Mouse (Mus musculus) liver, embryonic 12.5 days (tissue): ENCODE measurements around the gene Pcx. TPM values are rescaled to one million over a fixed set of nuclear protein-coding genes. Genes with fewer than 3 reads are reported as not detected.

Experiments used
- ATAC-seq: fragments of 200-750 bp; cut with Nextera tagmentation; 2 replicates; pipeline ENCODE4 v1.8.0; 2017; ENCODE audit warnings: moderate number of reproducible peaks, mild to moderate bottlenecking, moderate library complexity
- H3K27ac ChIP-seq: fragments of 300-500 bp; sonication (generic); 2 replicates; pipeline ENCODE4 v1.5.1; 2016; ENCODE audit warnings: mild to moderate bottlenecking
- H3K27me3 ChIP-seq: fragments of 300-500 bp; sonication (generic); replicated peaks from 2 replicates; pipeline ENCODE4 v1.6.1; 2016; ENCODE audit warnings: mild to moderate bottlenecking, moderate library complexity
- H3K36me3 ChIP-seq: fragments of 300-500 bp; sonication (generic); 2 replicates; pipeline ENCODE4 v1.6.1; 2016; ENCODE audit warnings: mild to moderate bottlenecking, moderate library complexity
- H3K4me1 ChIP-seq: fragments of 300-500 bp; sonication (generic); 2 replicates; pipeline ENCODE4 v1.6.1; 2016
- H3K4me2 ChIP-seq: fragments of 300-500 bp; sonication (generic); 2 replicates; pipeline ENCODE4 v1.6.1; 2016; ENCODE audit warnings: mild to moderate bottlenecking, moderate library complexity
- H3K4me3 ChIP-seq: fragments of 300-500 bp; sonication (generic); 2 replicates; pipeline ENCODE4 v1.5.1; 2016; ENCODE audit warnings: mild to moderate bottlenecking, moderate library complexity
- H3K9ac ChIP-seq: fragments of 300-500 bp; sonication (generic); 2 replicates; pipeline ENCODE4 v1.6.1; 2016; ENCODE audit warnings: mild to moderate bottlenecking, moderate library complexity
- H3K9me3 ChIP-seq: fragments of 300-500 bp; sonication (generic); replicated peaks from 2 replicates; pipeline ENCODE4 v1.6.1; 2016; ENCODE audit warnings: mild to moderate bottlenecking, moderate library complexity
- WGBS: fragments of 180-500 bp; shearing (Covaris S2); methylation state at CpG from one replicate; pipeline ENCODE4 v1.1.7; 2016; ENCODE audit not compliant: insufficient replicate concordance; 5-methylcytosine and 5-hydroxymethylcytosine counted together
- polyA plus RNA-seq: library from polyadenylated mRNA; unstranded; fragments of >200 nt; fragmentation: Nextera tagmentation; extraction: Ambion mirVana; gene quantifications from 2 replicates; pipeline ENCODE4 v1.2.1, GENCODE M21; 2016

The Pcx gene
- polyA plus RNA-seq, 1 experiment from 2014 or later, result 34.3 TPM

GRCm38 (mm10) chr19:4593792-4594522 lies 83.7 kb downstream of the Pcx start:
- H3K9me3 ChIP-seq, result no peaks in the 10 kb centered on the region
- ATAC-seq, result no peak
- H3K9ac ChIP-seq, result no peak overlapping the region
- H3K36me3 ChIP-seq, result no peaks in the 10 kb centered on the region
- no peaks in the 10 kb centered on the region for H3K4me1 ChIP-seq
- H3K27ac ChIP-seq, result no peak overlapping the region
- H3K27me3 ChIP-seq, result peaks cover 11% of the 10 kb centered on the region; the same call in 1 of the 2 replicates
- no peak overlapping the region for H3K4me2 ChIP-seq
- no peak overlapping the region for H3K4me3 ChIP-seq
- 58% methylated on average over 7 of the region's 7 CpGs for WGBS

- Histone ChIP-seq H3K27ac (no peak overlapping the region), H3K9me3 (no peaks in the 10 kb centered on the region), H3K4me2 (no peak overlapping the region), H3K9ac (no peak overlapping the region), H3K27me3 (0 out of 2 replicates have a peak, but pooled peaks cover 4% of the 10 kb centered on the region), H3K36me3 (no peaks in the 10 kb centered on the region), H3K4me1 (no peaks in the 10 kb centered on the region), H3K4me3 (no peak overlapping the region)
- no peak for ATAC-seq
- 62% methylated on average over 2 of the region's 2 CpGs for WGBS
Observed at GRCm38 (mm10) chr19:4596071-4596470, 85.8 kb downstream of the Pcx start.

GRCm38 (mm10) chr19:4602459-4602858 lies 92.2 kb downstream of the Pcx start:
- no peak for ATAC-seq
- no peak overlapping the region for H3K27ac ChIP-seq
- no peaks in the 10 kb centered on the region for H3K27me3 ChIP-seq
- no peak overlapping the region for H3K9ac ChIP-seq
- no peaks in the 10 kb centered on the region for H3K9me3 ChIP-seq
- no peak overlapping the region for H3K4me2 ChIP-seq
- no peak overlapping the region for H3K4me3 ChIP-seq
- peaks cover 11% of the 10 kb centered on the region for H3K36me3 ChIP-seq
- H3K4me1 ChIP-seq, result peaks cover 26% of the 10 kb centered on the region
- 82% methylated on average over 20 of the region's 20 CpGs for WGBS

GRCm38 (mm10) chr19:4603801-4604723 lies 93.8 kb downstream of the Pcx start:
- Histone ChIP-seq H3K4me3 (no peak overlapping the region), H3K4me1 (peaks cover 26% of the 10 kb centered on the region), H3K4me2 (no peak overlapping the region), H3K27ac (no peak overlapping the region), H3K9ac (no peak overlapping the region), H3K9me3 (no peaks in the 10 kb centered on the region), H3K27me3 (no peaks in the 10 kb centered on the region), H3K36me3 (peaks cover 11% of the 10 kb centered on the region)
- ATAC-seq, result peak; percentile 64
- 37% methylated on average over 24 of the region's 24 CpGs for WGBS

GRCm38 (mm10) chr19:4605654-4606053 lies 95.4 kb downstream of the Pcx start:
- ATAC-seq, result no peak
- H3K9ac ChIP-seq, result no peak overlapping the region
- no peak overlapping the region for H3K27ac ChIP-seq
- 78% methylated on average over 4 of the region's 4 CpGs for WGBS
- H3K27me3 ChIP-seq, result no peaks in the 10 kb centered on the region
- H3K4me1 ChIP-seq, result peaks cover 26% of the 10 kb centered on the region
- no peaks in the 10 kb centered on the region for H3K9me3 ChIP-seq
- H3K4me3 ChIP-seq, result no peak overlapping the region
- H3K36me3 ChIP-seq, result peaks cover 11% of the 10 kb centered on the region
- H3K4me2 ChIP-seq, result no peak overlapping the region

- H3K36me3 ChIP-seq, result peaks cover 19% of the 10 kb centered on the region
- no peak overlapping the region for H3K4me3 ChIP-seq
- H3K27ac ChIP-seq, result no peak overlapping the region
- no peak overlapping the region for H3K9ac ChIP-seq
- no peak for ATAC-seq
- WGBS, result 81% methylated on average over 12 of the region's 12 CpGs
- no peak overlapping the region for H3K4me2 ChIP-seq
- H3K9me3 ChIP-seq, result no peaks in the 10 kb centered on the region
- H3K27me3 ChIP-seq, result no peaks in the 10 kb centered on the region
- peaks cover 28% of the 10 kb centered on the region for H3K4me1 ChIP-seq
Observed at GRCm38 (mm10) chr19:4607406-4607805, 97.1 kb downstream of the Pcx start.

GRCm38 (mm10) chr19:4608511-4608910 lies 98.2 kb downstream of the Pcx start:
- 73% methylated on average over 4 of the region's 4 CpGs for WGBS
- Histone ChIP-seq H3K4me1 (peaks cover 23% of the 10 kb centered on the region), H3K9ac (no peak overlapping the region), H3K27me3 (no peaks in the 10 kb centered on the region), H3K4me2 (no peak overlapping the region), H3K27ac (no peak overlapping the region), H3K4me3 (no peak overlapping the region), H3K36me3 (peaks cover 23% of the 10 kb centered on the region), H3K9me3 (no peaks in the 10 kb centered on the region)
- ATAC-seq, result no peak

GRCm38 (mm10) chr19:4610109-4610508 lies 99.8 kb downstream of the Pcx start:
- no peak overlapping the region for H3K9ac ChIP-seq
- peaks cover 14% of the 10 kb centered on the region for H3K27me3 ChIP-seq
- H3K9me3 ChIP-seq, result no peaks in the 10 kb centered on the region
- H3K36me3 ChIP-seq, result peaks cover 28% of the 10 kb centered on the region
- no peak for ATAC-seq
- H3K4me1 ChIP-seq, result peaks cover 19% of the 10 kb centered on the region
- H3K4me2 ChIP-seq, result no peak overlapping the region
- 51% methylated on average over 4 of the region's 4 CpGs for WGBS
- H3K4me3 ChIP-seq, result no peak overlapping the region
- H3K27ac ChIP-seq, result no peak overlapping the region

GRCm38 (mm10) chr19:4612181-4612961 lies 102.1 kb downstream of the Pcx start:
- WGBS, result 81% methylated on average over 19 of the region's 19 CpGs
- Histone ChIP-seq H3K4me1 (peaks cover 33% of the 10 kb centered on the region), H3K4me2 (no peak overlapping the region), H3K9ac (no peak overlapping the region), H3K36me3 (peaks cover 28% of the 10 kb centered on the region), H3K9me3 (no peaks in the 10 kb centered on the region), H3K4me3 (no peak overlapping the region), H3K27me3 (peaks cover 37% of the 10 kb centered on the region), H3K27ac (no peak overlapping the region)
- no peak for ATAC-seq

- Histone ChIP-seq H3K4me2 (peak overlapping the region; percentile 97; the same call in 1 of the 2 replicates), H3K27ac (no peak overlapping the region), H3K9ac (no peak overlapping the region), H3K27me3 (peaks cover 49% of the 10 kb centered on the region), H3K9me3 (no peaks in the 10 kb centered on the region), H3K36me3 (peaks cover 28% of the 10 kb centered on the region), H3K4me1 (peaks cover 33% of the 10 kb centered on the region), H3K4me3 (no peak overlapping the region)
- 87% methylated on average over 33 of the region's 33 CpGs for WGBS
- ATAC-seq, result no peak
Observed at GRCm38 (mm10) chr19:4613464-4614304, 103.4 kb downstream of the Pcx start.
